Mouse (Mus musculus): ENCODE results near the gene Krt23. TPM values are rescaled to one million over a fixed set of nuclear protein-coding genes. Genes with fewer than 3 reads are reported as not detected.

Gene Krt23
- polyA plus RNA-seq (2014; fragmentation: Nextera tagmentation; extraction: Ambion mirVana), result 6.0 and 9.2 TPM in 2 replicates

DNA sequence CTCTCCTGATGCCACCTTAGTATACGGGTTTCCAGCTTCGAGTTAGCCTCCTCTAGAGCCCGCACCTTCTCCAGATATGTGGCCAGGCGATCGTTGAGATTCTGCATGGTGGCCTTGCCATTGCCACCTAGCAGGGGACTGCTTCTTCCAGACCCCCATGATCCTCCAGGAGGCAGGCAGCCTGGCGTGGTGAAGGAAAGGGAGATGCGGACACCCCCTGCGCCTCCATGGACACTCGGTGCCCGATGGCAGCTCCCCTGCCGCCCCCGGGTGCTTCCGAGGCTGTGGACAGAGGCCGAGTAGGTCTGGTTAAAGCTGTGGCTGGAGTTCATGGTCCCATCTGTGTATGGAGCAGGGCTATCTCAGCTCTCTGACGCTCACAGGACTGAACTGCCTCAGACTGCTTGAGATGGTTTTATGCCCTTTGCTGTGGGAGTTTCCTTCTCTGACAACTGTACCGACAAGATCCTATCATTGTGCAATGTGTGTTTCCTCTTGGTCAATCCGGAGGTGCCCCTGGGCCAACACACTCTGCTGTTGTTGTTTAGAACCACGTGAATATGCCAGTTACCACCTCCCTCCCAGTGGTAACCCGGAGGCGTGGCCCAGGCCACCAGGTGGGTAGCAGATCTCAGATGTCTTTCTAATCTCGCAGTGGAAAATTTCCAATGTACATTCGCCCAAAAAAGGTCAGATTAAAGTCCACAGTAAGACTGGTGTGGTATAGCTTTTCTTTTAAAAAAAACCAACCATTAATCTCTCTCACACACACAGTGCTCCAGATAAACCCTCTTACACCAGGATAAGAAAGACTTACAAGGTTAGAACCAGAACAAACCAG is at the start of gene Krt23:
Gene Krt23 (minus strand): TSS at position 405 of the 841 bp plus-strand sequence.
- no peak; the same call in 1 of the 2 replicates for ATAC-seq (replicated peaks; ENCODE audit: low FRiP score, low TSS enrichment, low read depth)
- DNase-seq (ENCODE audit: low spot score), result no peak
- Histone ChIP-seq H3K9me3 (ENCODE audit: control insufficient read depth, low read length) (no peaks in the 10 kb centered on the region), H3K27me3 (replicated peaks; ENCODE audit: control insufficient read depth, insufficient read depth, low read length) (no peaks in the 10 kb centered on the region), H3K9ac (ENCODE audit: low read length) (no peak within 1 kb of the TSS), H3K4me1 (replicated peaks; ENCODE audit: control insufficient read depth, insufficient read depth, low read length) (no peaks in the 10 kb centered on the region), H3K27ac (ENCODE audit: low read depth) (peak within 1 kb of the TSS; percentile 54), H3K36me3 (ENCODE audit: control insufficient read depth, insufficient read depth, low read length) (no peaks in the 10 kb centered on the region), H3K4me3 (ENCODE audit: low read depth, low read length) (no peak within 1 kb of the TSS), H3K4me2 (ENCODE audit: low read length) (no peak within 1 kb of the TSS)
- 79% methylated on average over 22 of the region's 22 CpGs for WGBS

DNA sequence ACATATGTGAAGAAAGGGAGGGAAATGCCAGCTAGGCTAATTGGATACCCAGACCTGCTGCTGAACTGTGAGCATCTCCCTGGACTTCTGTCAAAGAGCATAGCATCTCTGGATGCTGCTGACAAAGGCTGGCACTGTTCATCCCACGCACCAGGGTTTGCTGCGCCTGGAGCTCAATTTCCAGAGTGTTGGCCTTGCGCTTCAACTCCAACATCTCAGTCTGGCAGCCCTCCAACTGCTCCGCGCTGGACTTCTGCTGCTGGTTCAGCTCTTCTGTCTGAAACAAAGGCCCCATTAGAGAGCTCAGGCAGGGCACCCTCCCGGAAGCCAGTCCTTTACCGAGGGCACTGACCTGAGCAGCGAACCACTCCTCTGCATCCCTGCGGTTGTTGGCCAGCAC is 46.8 kb upstream of the Krt23 start:
- WGBS, result 67% methylated on average over 9 of the region's 9 CpGs
- no peak overlapping the region for H3K9ac ChIP-seq (ENCODE audit: low read length)
- no peak for ATAC-seq (replicated peaks; ENCODE audit: low FRiP score, low TSS enrichment, low read depth)

GRCm38 (mm10) chr11:99521288-99521860 is 28.4 kb upstream of the Krt23 start, which contains the start of gene Krt39:
Krt39 (minus strand) TSS chr11:99521338.
- WGBS, result 68% methylated on average over 13 of the region's 13 CpGs
- no peak within 1 kb of the TSS for H3K4me3 ChIP-seq (ENCODE audit: low read depth, low read length)
- DNase-seq (ENCODE audit: low spot score) (no peak), ATAC-seq (replicated peaks; ENCODE audit: low FRiP score, low TSS enrichment, low read depth) (no peak)
- no peak within 1 kb of the TSS for H3K9ac ChIP-seq (ENCODE audit: low read length)
- no peak within 1 kb of the TSS for H3K4me2 ChIP-seq (ENCODE audit: low read length)
- no peaks in the 10 kb centered on the region for H3K27me3 ChIP-seq (replicated peaks; ENCODE audit: control insufficient read depth, insufficient read depth, low read length)
- no peaks in the 10 kb centered on the region for H3K36me3 ChIP-seq (ENCODE audit: control insufficient read depth, insufficient read depth, low read length)
- no peaks in the 10 kb centered on the region for H3K9me3 ChIP-seq (ENCODE audit: control insufficient read depth, low read length)
- H3K4me1 ChIP-seq (replicated peaks; ENCODE audit: control insufficient read depth, insufficient read depth, low read length), result no peaks in the 10 kb centered on the region
- H3K27ac ChIP-seq (ENCODE audit: low read depth), result no peak within 1 kb of the TSS

More for the DNA sequence above, 46.8 kb upstream of the Krt23 start:
- H3K27me3 ChIP-seq (replicated peaks; ENCODE audit: control insufficient read depth, insufficient read depth, low read length), result no peaks in the 10 kb centered on the region
- H3K27ac ChIP-seq (ENCODE audit: low read depth), result no peak overlapping the region
- H3K4me3 ChIP-seq (ENCODE audit: low read depth, low read length), result no peak overlapping the region
- H3K4me1 ChIP-seq (replicated peaks; ENCODE audit: control insufficient read depth, insufficient read depth, low read length), result no peaks in the 10 kb centered on the region
- H3K9me3 ChIP-seq (ENCODE audit: control insufficient read depth, low read length), result no peaks in the 10 kb centered on the region
- DNase-seq (ENCODE audit: low spot score), result peak; percentile 57
- no peaks in the 10 kb centered on the region for H3K36me3 ChIP-seq (ENCODE audit: control insufficient read depth, insufficient read depth, low read length)
- no peak overlapping the region for H3K4me2 ChIP-seq (ENCODE audit: low read length)

DNA sequence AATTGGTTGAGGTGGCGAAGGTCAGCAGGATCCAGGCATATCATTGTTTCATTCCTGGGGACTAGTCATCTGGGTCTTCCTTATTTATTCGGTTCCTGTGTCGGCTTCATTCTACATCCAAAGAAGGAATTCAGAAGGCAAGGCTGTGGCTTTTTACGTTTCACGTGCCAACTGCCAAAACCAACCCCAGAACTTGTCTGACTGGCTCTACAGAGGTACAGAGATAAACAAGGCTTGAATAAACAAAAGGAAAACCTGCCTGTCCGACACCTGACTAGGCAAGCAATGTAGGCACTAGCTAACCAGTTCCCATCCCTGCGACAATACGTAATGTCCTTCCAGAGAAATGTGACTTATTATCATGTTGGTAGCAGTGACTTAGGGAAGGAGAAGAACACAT is 21.2 kb upstream of the Krt23 start:
- no peaks in the 10 kb centered on the region for H3K27me3 ChIP-seq (replicated peaks; ENCODE audit: control insufficient read depth, insufficient read depth, low read length)
- no peak overlapping the region for H3K27ac ChIP-seq (ENCODE audit: low read depth)
- ATAC-seq (replicated peaks; ENCODE audit: low FRiP score, low TSS enrichment, low read depth) (no peak), DNase-seq (ENCODE audit: low spot score) (no peak)
- no peak overlapping the region for H3K9ac ChIP-seq (ENCODE audit: low read length)
- no peaks in the 10 kb centered on the region for H3K36me3 ChIP-seq (ENCODE audit: control insufficient read depth, insufficient read depth, low read length)
- H3K9me3 ChIP-seq (ENCODE audit: control insufficient read depth, low read length), result no peaks in the 10 kb centered on the region
- WGBS, result 70% methylated on average over 8 of the region's 8 CpGs
- no peak overlapping the region for H3K4me2 ChIP-seq (ENCODE audit: low read length)
- no peak overlapping the region for H3K4me3 ChIP-seq (ENCODE audit: low read depth, low read length)
- H3K4me1 ChIP-seq (replicated peaks; ENCODE audit: control insufficient read depth, insufficient read depth, low read length), result no peaks in the 10 kb centered on the region

GRCm38 (mm10) chr11:99500095-99500805 is 7.3 kb upstream of the Krt23 start:
- Histone ChIP-seq H3K9ac (ENCODE audit: low read length) (no peak overlapping the region), H3K4me2 (ENCODE audit: low read length) (no peak overlapping the region), H3K9me3 (ENCODE audit: control insufficient read depth, low read length) (no peaks in the 10 kb centered on the region), H3K27ac (ENCODE audit: low read depth) (no peak overlapping the region), H3K4me1 (replicated peaks; ENCODE audit: control insufficient read depth, insufficient read depth, low read length) (no peaks in the 10 kb centered on the region), H3K27me3 (replicated peaks; ENCODE audit: control insufficient read depth, insufficient read depth, low read length) (no peaks in the 10 kb centered on the region), H3K36me3 (ENCODE audit: control insufficient read depth, insufficient read depth, low read length) (no peaks in the 10 kb centered on the region), H3K4me3 (ENCODE audit: low read depth, low read length) (no peak overlapping the region)
- DNase-seq (ENCODE audit: low spot score), result no peak
- ATAC-seq (replicated peaks; ENCODE audit: low FRiP score, low TSS enrichment, low read depth), result no peak
- 88% methylated on average over 9 of the region's 9 CpGs for WGBS

- DNase-seq (ENCODE audit: low spot score) (no peak), ATAC-seq (replicated peaks; ENCODE audit: low FRiP score, low TSS enrichment, low read depth) (no peak)
- H3K27ac ChIP-seq (ENCODE audit: low read depth), result no peak overlapping the region
- H3K4me1 ChIP-seq (replicated peaks; ENCODE audit: control insufficient read depth, insufficient read depth, low read length), result no peaks in the 10 kb centered on the region
- no peak overlapping the region for H3K9ac ChIP-seq (ENCODE audit: low read length)
- no peaks in the 10 kb centered on the region for H3K27me3 ChIP-seq (replicated peaks; ENCODE audit: control insufficient read depth, insufficient read depth, low read length)
- H3K4me2 ChIP-seq (ENCODE audit: low read length), result no peak overlapping the region
- WGBS, result 63% methylated on average over 4 of the region's 4 CpGs
- H3K9me3 ChIP-seq (ENCODE audit: control insufficient read depth, low read length), result no peaks in the 10 kb centered on the region
- no peak overlapping the region for H3K4me3 ChIP-seq (ENCODE audit: low read depth, low read length)
- no peaks in the 10 kb centered on the region for H3K36me3 ChIP-seq (ENCODE audit: control insufficient read depth, insufficient read depth, low read length)
Measured at GRCm38 (mm10) chr11:99496460-99496859, 3.5 kb upstream of the Krt23 start.

- Histone ChIP-seq H3K9me3 (ENCODE audit: control insufficient read depth, low read length) (no peaks in the 10 kb centered on the region), H3K27me3 (replicated peaks; ENCODE audit: control insufficient read depth, insufficient read depth, low read length) (no peaks in the 10 kb centered on the region), H3K4me1 (replicated peaks; ENCODE audit: control insufficient read depth, insufficient read depth, low read length) (no peaks in the 10 kb centered on the region), H3K36me3 (ENCODE audit: control insufficient read depth, insufficient read depth, low read length) (no peaks in the 10 kb centered on the region), H3K9ac (ENCODE audit: low read length) (no peak overlapping the region), H3K4me2 (ENCODE audit: low read length) (no peak overlapping the region), H3K27ac (ENCODE audit: low read depth) (no peak overlapping the region), H3K4me3 (ENCODE audit: low read depth, low read length) (no peak overlapping the region)
- 91% methylated on average over 4 of the region's 4 CpGs for WGBS
- ATAC-seq (replicated peaks; ENCODE audit: low FRiP score, low TSS enrichment, low read depth), result no peak
- DNase-seq (ENCODE audit: low spot score), result no peak
Measured at GRCm38 (mm10) chr11:99494741-99495140, 1.8 kb upstream of the Krt23 start.

DNA sequence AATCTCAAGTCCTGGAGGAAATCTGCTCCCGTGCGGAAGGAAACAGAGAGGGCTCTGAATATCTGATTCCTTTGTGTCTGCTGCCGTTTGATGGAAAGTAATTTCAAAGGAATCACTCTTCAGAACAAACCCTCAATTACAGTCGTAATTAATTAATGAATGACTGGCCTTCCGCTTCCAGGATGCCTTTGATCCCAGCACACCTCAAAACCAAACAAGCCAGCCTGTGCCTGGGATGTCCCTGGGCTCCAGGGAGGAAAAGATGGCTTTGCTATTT is 575 bp upstream of the Krt23 start:
- no peak for ATAC-seq (replicated peaks; ENCODE audit: low FRiP score, low TSS enrichment, low read depth)
- Histone ChIP-seq H3K9ac (ENCODE audit: low read length) (no peak overlapping the region), H3K4me1 (replicated peaks; ENCODE audit: control insufficient read depth, insufficient read depth, low read length) (no peaks in the 10 kb centered on the region), H3K27ac (ENCODE audit: low read depth) (no peak overlapping the region), H3K4me2 (ENCODE audit: low read length) (no peak overlapping the region), H3K36me3 (ENCODE audit: control insufficient read depth, insufficient read depth, low read length) (no peaks in the 10 kb centered on the region), H3K4me3 (ENCODE audit: low read depth, low read length) (no peak overlapping the region), H3K27me3 (replicated peaks; ENCODE audit: control insufficient read depth, insufficient read depth, low read length) (no peaks in the 10 kb centered on the region), H3K9me3 (ENCODE audit: control insufficient read depth, low read length) (no peaks in the 10 kb centered on the region)
- DNase-seq (ENCODE audit: low spot score), result no peak
- 45% methylated on average over 5 of the region's 5 CpGs for WGBS
